Mouse (Mus musculus) thymus, postnatal 10 days (tissue): ENCODE results near the gene Mnat1.
"Not testable (repeated sequence)": the region's sequence is repeated elsewhere in the genome, so short reads cannot be mapped to it uniquely, and the experiment has no call there.

Experiments used
- DNase-seq, 2 experiments: peaks; one replicate each; pipeline ENCODE4 v3.0.0; 2021; ENCODE audit warnings: low spot score in 2 of 2

The Mnat1 gene

GRCm38 (mm10) chr12:73123093-73124041, at the start of gene Mnat1:
Gene Mnat1, plus strand, starts transcription at chr12:73123717.
- DNase-seq, result peak; percentile 34 to 82

- not testable (repeated sequence) for DNase-seq
Observed at GRCm38 (mm10) chr12:73081828-73082227, 41.7 kb upstream of the Mnat1 start.

- DNase-seq, result no peak
Observed at GRCm38 (mm10) chr12:73083773-73084172, 39.7 kb upstream of the Mnat1 start.

GRCm38 (mm10) chr12:73085739-73086630, 37.5 kb upstream of the Mnat1 start:
- no peak for DNase-seq

DNA sequence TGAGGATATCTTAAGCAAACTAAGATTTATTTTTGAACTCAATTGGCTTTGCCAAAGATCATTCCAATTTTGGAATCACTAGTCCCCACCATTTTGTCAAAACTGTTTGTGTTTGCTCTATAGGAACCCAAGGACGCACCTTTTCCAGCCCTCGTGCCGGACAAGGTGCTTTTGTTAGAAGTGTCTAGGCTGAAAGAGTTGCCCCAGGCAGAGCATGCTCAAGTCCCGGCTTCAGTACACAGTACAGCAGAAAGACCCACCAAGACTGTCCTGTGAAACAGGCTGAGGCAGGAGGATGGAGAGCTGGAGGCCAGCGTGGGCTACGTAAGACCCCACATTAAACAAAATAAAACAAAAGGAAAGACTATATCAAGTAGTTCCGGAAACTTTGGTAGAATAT, 36.4 kb upstream of the Mnat1 start:
- no peak for DNase-seq

GRCm38 (mm10) chr12:73088500-73088899, 35.0 kb upstream of the Mnat1 start:
- DNase-seq, result no peak

GRCm38 (mm10) chr12:73088911-73089310, 34.6 kb upstream of the Mnat1 start:
- DNase-seq, result no peak

- DNase-seq, result no peak
Observed at GRCm38 (mm10) chr12:73090672-73091335, 32.7 kb upstream of the Mnat1 start.

GRCm38 (mm10) chr12:73094189-73094588, 29.3 kb upstream of the Mnat1 start:
- DNase-seq, result no peak

GRCm38 (mm10) chr12:73094605-73095004, 28.9 kb upstream of the Mnat1 start:
- DNase-seq, result no peak

DNA sequence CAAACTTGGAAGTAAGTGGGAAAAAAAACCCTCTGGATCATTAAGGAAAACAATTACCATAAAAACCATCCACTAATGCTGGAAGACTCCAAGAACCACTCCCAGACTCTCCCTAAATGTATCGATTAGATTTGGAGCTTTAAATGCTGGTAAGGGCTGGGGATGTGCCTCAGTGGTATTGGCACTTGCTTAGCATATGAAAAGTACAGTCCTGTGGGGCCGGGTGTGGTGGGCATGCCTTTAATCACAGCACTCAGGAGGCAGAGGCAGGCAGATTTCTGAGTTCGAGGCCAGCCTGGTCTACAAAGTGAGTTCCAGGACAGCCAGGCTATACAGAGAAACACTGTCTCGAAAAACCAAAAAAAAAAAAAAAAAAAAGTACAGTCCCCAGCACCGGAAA, 27.3 kb upstream of the Mnat1 start:
- not testable (repeated sequence) for DNase-seq

DNA sequence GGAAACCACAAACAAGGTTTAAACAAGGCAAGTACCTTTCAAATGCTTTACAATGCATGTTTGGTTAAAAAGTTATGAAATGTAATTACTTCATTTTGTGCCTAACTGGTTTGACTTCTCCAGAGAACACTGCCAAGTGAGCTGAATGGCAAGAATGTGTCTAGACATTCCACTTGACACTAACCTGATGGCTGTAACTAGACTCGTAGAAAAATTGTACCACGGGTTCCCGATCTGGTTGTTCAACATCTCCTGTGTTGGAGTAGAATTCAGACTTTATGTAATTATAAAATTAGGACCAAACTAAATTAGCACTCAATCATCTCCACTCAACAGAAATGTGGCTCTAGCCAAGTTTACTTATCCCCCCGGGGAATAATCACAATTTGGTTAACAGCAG, 24.9 kb upstream of the Mnat1 start:
- DNase-seq, result no peak

GRCm38 (mm10) chr12:73103713-73104112, 19.8 kb upstream of the Mnat1 start:
- DNase-seq, result no peak

GRCm38 (mm10) chr12:73107821-73108220, 15.7 kb upstream of the Mnat1 start:
- no peak for DNase-seq

DNA sequence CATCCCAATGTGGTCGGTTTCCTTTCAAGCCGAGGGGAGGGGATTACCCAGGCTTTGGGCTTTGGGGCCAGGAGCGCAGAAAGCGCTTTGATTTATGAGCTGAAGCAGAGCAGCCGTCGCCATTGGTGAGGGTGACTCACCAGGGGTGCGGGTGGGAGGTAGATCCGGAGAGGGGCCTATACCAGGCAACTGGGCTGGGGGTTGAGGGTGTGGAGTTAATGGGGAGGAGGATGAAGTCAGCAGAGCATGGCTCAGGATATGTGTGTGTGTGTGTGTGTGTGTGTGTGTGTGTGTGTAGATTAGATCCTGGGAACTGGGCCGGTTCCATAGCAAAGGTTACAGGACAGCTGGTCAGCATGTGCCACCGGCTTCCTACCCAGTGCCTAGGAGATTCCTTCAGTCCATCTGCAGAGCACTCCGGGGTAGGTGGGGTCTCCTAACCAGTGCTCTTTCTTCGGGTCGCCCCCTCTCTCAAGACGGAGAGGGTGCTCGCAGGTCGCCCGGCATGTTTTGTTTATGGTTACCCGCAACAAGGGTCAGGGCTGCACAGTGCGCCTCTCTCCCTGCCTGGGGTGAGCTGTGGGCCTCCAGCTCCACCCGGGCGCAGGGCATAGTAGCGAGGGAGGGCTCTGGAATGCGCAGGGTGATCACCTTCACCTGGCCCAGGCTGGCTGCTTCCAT, 12.9 kb upstream of the Mnat1 start:
- DNase-seq, result no peak

DNA sequence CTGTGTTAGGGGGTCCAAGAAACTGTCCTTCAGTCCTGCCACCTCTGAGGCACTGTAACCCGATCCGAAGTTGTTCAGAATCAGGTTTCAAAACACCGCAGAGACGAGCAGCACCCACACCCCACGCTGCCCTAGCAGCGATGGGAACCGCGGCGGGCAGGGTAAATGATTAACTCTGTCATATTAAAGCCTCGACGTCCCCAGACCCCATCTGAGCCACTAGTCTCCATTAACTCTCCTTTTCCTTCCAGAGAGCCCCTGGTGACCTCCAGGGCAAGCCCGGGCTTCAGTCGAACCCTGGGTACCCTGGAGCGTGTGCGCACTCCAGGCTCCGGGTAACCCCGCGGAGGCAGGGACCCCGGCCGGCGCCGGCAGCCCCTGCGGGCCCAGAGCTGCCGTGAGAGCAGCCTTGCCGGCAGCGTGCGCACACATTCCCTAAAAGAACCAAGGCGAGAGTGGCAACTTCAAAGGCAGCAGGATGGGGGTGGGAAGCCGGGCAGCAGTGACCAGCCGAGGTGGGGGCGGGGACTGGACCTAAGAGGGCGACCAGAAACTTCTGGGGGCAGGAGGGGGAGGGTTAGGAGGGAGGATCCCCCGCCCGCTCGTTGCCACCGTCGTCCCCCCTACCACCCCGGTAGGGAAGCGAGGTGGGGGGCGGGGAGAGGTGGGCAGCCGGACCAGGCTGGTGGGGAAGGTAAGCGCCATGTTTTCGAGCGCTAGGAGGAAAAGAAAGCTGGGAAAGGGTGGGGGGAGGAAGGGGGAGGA, 11.8 kb upstream of the Mnat1 start:
- no peak for DNase-seq

DNA sequence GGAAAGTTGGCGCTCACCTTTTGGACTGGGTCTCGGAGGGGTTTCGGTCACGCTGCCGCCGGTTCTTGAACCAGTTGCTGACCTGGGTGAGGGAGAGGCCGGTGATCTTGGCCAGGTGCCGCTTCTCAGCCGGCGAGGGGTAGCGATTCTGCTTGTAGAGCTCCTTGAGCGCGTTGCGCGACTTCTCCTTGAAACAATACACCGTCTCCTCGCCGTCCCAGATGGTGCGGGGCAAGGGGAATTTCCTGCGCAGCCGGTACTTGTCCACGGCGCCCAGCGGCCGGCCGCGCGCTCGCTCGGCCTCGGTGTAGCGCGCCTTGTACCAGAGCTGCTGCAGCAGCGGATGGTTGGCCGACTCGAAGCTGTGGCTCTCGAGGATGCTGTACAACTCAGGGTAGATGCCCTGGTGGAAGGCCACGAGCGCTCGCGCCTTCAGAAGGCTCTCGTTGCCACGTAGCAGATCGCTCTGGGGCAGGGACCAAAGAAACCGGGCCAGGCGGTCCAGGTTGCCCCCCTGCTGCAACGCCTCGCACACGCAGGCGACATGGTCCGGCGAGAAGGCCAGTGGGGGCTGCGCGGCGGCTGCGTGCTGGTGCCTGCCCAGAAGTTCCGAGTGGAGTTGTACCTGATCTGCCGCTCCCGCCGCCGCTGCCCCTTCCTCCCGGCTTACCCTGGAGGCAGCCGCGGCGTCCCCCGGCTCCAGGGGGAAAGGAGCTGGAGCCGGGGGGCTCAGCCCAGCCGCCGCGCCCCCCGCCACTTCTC, 11.0 kb upstream of the Mnat1 start:
- peak in 1 of 2 experiments; percentile 14 for DNase-seq

DNA sequence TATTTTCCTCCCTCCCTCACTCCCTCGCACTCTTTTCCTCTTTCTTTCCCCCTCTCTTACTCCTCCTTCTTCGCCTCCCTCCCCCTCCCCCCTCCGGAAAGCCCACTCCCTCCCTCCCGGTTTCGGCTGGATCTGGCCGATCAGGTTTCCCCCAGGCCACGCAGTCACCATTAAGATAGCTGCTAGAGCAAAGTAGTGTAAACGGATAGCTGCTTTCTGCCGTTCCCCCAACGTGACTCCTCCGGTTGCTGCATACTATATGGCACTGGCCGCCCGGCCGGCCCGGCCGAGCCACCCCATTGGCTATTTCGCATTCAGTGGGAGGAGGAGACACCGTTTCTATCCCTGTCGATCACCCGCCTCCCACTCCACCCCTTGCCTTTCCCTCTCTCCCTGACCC, 10.3 kb upstream of the Mnat1 start, which contains the start of gene Six4:
Gene Six4, minus strand, starts transcription at position 261 of the 400 bp plus-strand sequence.
- no peak for DNase-seq

- no peak for DNase-seq
Observed at GRCm38 (mm10) chr12:73125250-73125649, 1.7 kb downstream of the Mnat1 start.

DNA sequence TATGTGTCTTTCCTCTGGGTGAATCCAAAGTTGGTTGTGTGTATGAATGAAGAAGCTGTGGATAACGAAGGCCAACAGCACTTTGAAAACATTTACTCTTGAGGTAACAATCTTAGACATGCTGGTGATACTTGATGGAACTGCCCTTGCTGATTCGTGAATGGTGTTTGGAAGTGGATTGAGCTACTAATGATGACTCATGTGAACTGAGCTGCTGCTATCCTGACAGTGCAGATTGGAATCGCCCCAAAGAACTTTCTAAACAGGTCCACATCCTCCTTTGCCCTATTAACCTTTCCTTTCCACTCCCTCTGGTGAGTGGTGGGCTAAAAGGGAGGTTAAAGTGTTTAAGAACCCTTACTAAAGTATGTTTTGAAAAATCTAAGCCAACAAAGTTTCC, 17.2 kb downstream of the Mnat1 start:
- DNase-seq, result no peak
